Mouse (Mus musculus): ENCODE measurements at regions not wholly inside any gene's neighbourhood (a gene's known extent, or its start where the extent isn't known, plus 50 kb on each side); places are given as distances from the start of the nearest gene placed in this dataset.

GRCm38 (mm10) chr14:76673671-76674331, 117.1 kb upstream of the Serp2 start:
- DNase-seq (ENCODE audit: low spot score) = no peak

GRCm38 (mm10) chr14:76672899-76673298, 116.2 kb upstream of the Serp2 start:
- DNase-seq (ENCODE audit: low spot score) = no peak

GRCm38 (mm10) chr14:76672442-76672841, 115.8 kb upstream of the Serp2 start:
- DNase-seq (ENCODE audit: low spot score) = no peak

- no peak for DNase-seq (ENCODE audit: low spot score)
These were observed 114.3 kb upstream of the Serp2 start for GRCm38 (mm10) chr14:76671023-76671422.

- no peak for DNase-seq (ENCODE audit: low spot score)
These were observed 109.2 kb upstream of the Serp2 start for GRCm38 (mm10) chr14:76665754-76666371.

- DNase-seq (ENCODE audit: low spot score) = no peak
These were observed 108.2 kb upstream of the Serp2 start for GRCm38 (mm10) chr14:76664586-76665508.

GRCm38 (mm10) chr14:76663816-76664215, 107.1 kb upstream of the Serp2 start:
- no peak for DNase-seq (ENCODE audit: low spot score)

GRCm38 (mm10) chr14:76662871-76663270, 106.2 kb upstream of the Serp2 start:
- DNase-seq (ENCODE audit: low spot score) = no peak

GRCm38 (mm10) chr14:76660906-76661305, 104.2 kb upstream of the Serp2 start:
- no peak for DNase-seq (ENCODE audit: low spot score)

- DNase-seq (ENCODE audit: low spot score) = no peak
These were observed 102.3 kb upstream of the Serp2 start for GRCm38 (mm10) chr14:76658952-76659502.

- no peak for DNase-seq (ENCODE audit: low spot score)
These were observed 101.3 kb upstream of the Serp2 start for GRCm38 (mm10) chr14:76657784-76658610.

GRCm38 (mm10) chr14:76657375-76657774, 100.7 kb upstream of the Serp2 start:
- no peak for DNase-seq (ENCODE audit: low spot score)

- no peak for DNase-seq (ENCODE audit: low spot score)
These were observed 95.9 kb upstream of the Serp2 start for GRCm38 (mm10) chr14:76652356-76653126.

GRCm38 (mm10) chr14:76651096-76651495, 94.4 kb upstream of the Serp2 start:
- DNase-seq (ENCODE audit: low spot score) = no peak

GRCm38 (mm10) chr14:76649927-76650326, 93.2 kb upstream of the Serp2 start:
- DNase-seq (ENCODE audit: low spot score) = no peak

- no peak for DNase-seq (ENCODE audit: low spot score)
These were observed 88.0 kb upstream of the Serp2 start for GRCm38 (mm10) chr14:76644716-76645115.

GRCm38 (mm10) chr14:76641752-76642529, 85.3 kb upstream of the Serp2 start:
- DNase-seq (ENCODE audit: low spot score) = no peak

GRCm38 (mm10) chr14:76633170-76633569, 76.5 kb upstream of the Serp2 start:
- DNase-seq (ENCODE audit: low spot score) = no peak

GRCm38 (mm10) chr14:76632763-76633162, 76.1 kb upstream of the Serp2 start:
- no peak for DNase-seq (ENCODE audit: low spot score)

- DNase-seq (ENCODE audit: low spot score) = no peak
These were observed 75.1 kb upstream of the Serp2 start for GRCm38 (mm10) chr14:76631740-76632139.

Measured in layer of hippocampus, adult 11-12 months (tissue).